Mouse (Mus musculus) megakaryocyte, adult 5-6 weeks (primary cell): ENCODE measurements around the gene L3hypdh. TPM values are rescaled to one million over a fixed set of nuclear protein-coding genes. Genes with fewer than 3 reads are reported as not detected.
"Not testable (repeated sequence)": the region's sequence is repeated elsewhere in the genome, so short reads cannot be mapped to it uniquely, and the experiment has no call there.

Experiments
- ATAC-seq: 2 replicates; pipeline ENCODE4 v1.8.0; 2016; ENCODE audit warnings: mild to moderate bottlenecking, inconsistent platforms; ENCODE audit not compliant: poor library complexity, severe bottlenecking
- total RNA-seq, 2 experiments: library from RNA; stranded (forward) in 1 of 2; stranded (reverse) in 1 of 2; fragments of 153-499, 151-499 nt in 1 of 2; fragments of 221-1000, 200-1000 nt in 1 of 2; gene quantifications; 2 replicates each; pipeline versions ENCODE4 v1.2.3 to v1.2.4; 2015 to 2017

The L3hypdh gene
- total RNA-seq, 2 experiments from 2014 or later: 0.15 TPM; not detected in 1

GRCm38 (mm10) chr12:72057780-72058179 is 27.5 kb downstream of the L3hypdh start:
- no peak for ATAC-seq

- no peak for ATAC-seq
Observed at GRCm38 (mm10) chr12:72053851-72054250, 31.4 kb downstream of the L3hypdh start.

- ATAC-seq: peak; percentile 54; the same call in 1 of the 2 replicates
Observed at GRCm38 (mm10) chr12:72053303-72053702, 31.9 kb downstream of the L3hypdh start.

- no peak for ATAC-seq
Observed at GRCm38 (mm10) chr12:72052571-72052970, 32.7 kb downstream of the L3hypdh start.

- no peak for ATAC-seq
Observed at GRCm38 (mm10) chr12:72050821-72051220, 34.4 kb downstream of the L3hypdh start.

- ATAC-seq: not testable (repeated sequence)
Observed at GRCm38 (mm10) chr12:72050156-72050555, 35.1 kb downstream of the L3hypdh start.

GRCm38 (mm10) chr12:72047513-72047912 is 37.7 kb downstream of the L3hypdh start:
- ATAC-seq: no peak

- no peak for ATAC-seq
Observed at GRCm38 (mm10) chr12:72041238-72041637, 44.0 kb downstream of the L3hypdh start.

- ATAC-seq: no peak
Observed at GRCm38 (mm10) chr12:72039501-72039900, 45.7 kb downstream of the L3hypdh start.

GRCm38 (mm10) chr12:72038866-72039265 is 46.4 kb downstream of the L3hypdh start:
- no peak for ATAC-seq

GRCm38 (mm10) chr12:72037049-72037448 is 48.2 kb downstream of the L3hypdh start:
- no peak for ATAC-seq

GRCm38 (mm10) chr12:72036097-72036661 is 49.1 kb downstream of the L3hypdh start:
- no peak for ATAC-seq

GRCm38 (mm10) chr12:72031794-72032193 is 53.4 kb downstream of the L3hypdh start:
- ATAC-seq: no peak

GRCm38 (mm10) chr12:72031171-72031570 is 54.1 kb downstream of the L3hypdh start:
- ATAC-seq: no peak

GRCm38 (mm10) chr12:72025275-72025795 is 59.9 kb downstream of the L3hypdh start:
- no peak for ATAC-seq

GRCm38 (mm10) chr12:72023572-72023971 is 61.7 kb downstream of the L3hypdh start:
- no peak for ATAC-seq

Other genes with a start within 250 kb of the L3hypdh start
- 0.11 and 0.16 TPM in 2 replicates for gene Gpr135, start 14.3 kb downstream of the L3hypdh start, total RNA-seq (2015)
- not detected in 2 replicates for gene Gpr135, start 14.3 kb downstream of the L3hypdh start, total RNA-seq (2017)
- 32.9 and 43.3 TPM in 2 replicates for gene Jkamp, start 150 bp upstream of the L3hypdh start, total RNA-seq (2015)
- 15.9 and 23.2 TPM in 2 replicates for gene Jkamp, start 150 bp upstream of the L3hypdh start, total RNA-seq (2017)
- not detected in 2 replicates for gene Ccdc175, start 99.6 kb upstream of the L3hypdh start, total RNA-seq (2015)
- not detected in 2 replicates for gene Ccdc175, start 99.6 kb upstream of the L3hypdh start, total RNA-seq (2017)